ENCODE assay signal across 16 mouse cellular contexts in genomic region chr13:62978784-62979183, GRCm38 (mm10). TPM values are rescaled to one million over a fixed set of nuclear protein-coding genes. Genes with fewer than 3 reads are reported as not detected.
DNase-seq lines count a peak whose midpoint lies in the region; ATAC-seq and TF ChIP-seq lines count a peak whose summit lies in the region.
"Had no signal": no experiment of that assay in that cellular context is flagged by ENCODE, and none has a peak within 500 bp of the region (broad histone marks: within the 10 kb centered on the region; RNA-seq: fewer than 3 reads in every experiment).

No protein-coding gene starts in this region.

- WGBS in hindbrain, embryonic 14.5 days, result 80% methylated on average over 4 of the region's 4 CpGs
- 80% methylated on average over 4 of the region's 4 CpGs for WGBS in hindbrain, postnatal 0 days
- WGBS in liver, adult 2 months, result 79% methylated on average over 4 of the region's 4 CpGs
- 65% methylated on average over 4 of the region's 4 CpGs for WGBS in liver, postnatal 0 days (ENCODE audit: insufficient replicate concordance)
- 79% methylated on average over 4 of the region's 4 CpGs for WGBS in embryonic facial prominence, embryonic 10.5 days
- WGBS in cerebellum, adult 2 months, result 89% methylated on average over 4 of the region's 4 CpGs

- TF ChIP-seq CTCF in hindbrain, postnatal 0 days (IDR thresholded peaks at IDR 0.05; ENCODE audit: low read depth), result no peak
- no peak for TF ChIP-seq CTCF in liver, adult 2 months (IDR thresholded peaks at IDR 0.05; ENCODE audit: low read depth, low read length)
- no peak for TF ChIP-seq CTCF in liver, postnatal 0 days (IDR thresholded peaks at IDR 0.05; ENCODE audit: low read depth)
- no peak for TF ChIP-seq CTCF in cerebellum, adult 2 months (IDR thresholded peaks at IDR 0.05; ENCODE audit: borderline replicate concordance, insufficient read depth, low read depth, low read length)

- no peak overlapping the region for H3K9ac ChIP-seq in hindbrain, embryonic 14.5 days
- no peak overlapping the region for H3K9ac ChIP-seq in hindbrain, postnatal 0 days (replicated peaks; ENCODE audit: low read length)
- H3K9ac ChIP-seq in liver, adult 2 months (ENCODE audit: low read depth, low read length), result no peak overlapping the region
- H3K9ac ChIP-seq in liver, postnatal 0 days (replicated peaks), result no peak overlapping the region
- H3K9ac ChIP-seq: limb, embryonic 13.5 days; stomach, embryonic 15.5 days had no signal

- peak; percentile 86 for DNase-seq in heart, adult 11 months
- no peak for DNase-seq in heart, adult 18-20 months
- no peak for DNase-seq in hindbrain, embryonic 14.5 days (ENCODE audit: low spot score)
- DNase-seq in hindbrain, postnatal 0 days (ENCODE audit: low spot score), result no peak
- DNase-seq in liver, adult 2 months (ENCODE audit: extremely low read depth, low read depth, low spot score), result no peak
- DNase-seq in liver, postnatal 0 days, result no peak
- DNase-seq in embryonic facial prominence, embryonic 10.5 days (ENCODE audit: low spot score), result no peak
- no peak for DNase-seq in cerebellum, adult 2 months
- DNase-seq: cerebellum, adult 9-10 months; right cerebral cortex, adult 18-20 months; thymus, postnatal 14 days had no signal

- no peak for TF ChIP-seq EP300 in liver, postnatal 0 days (IDR thresholded peaks at IDR 0.05; ENCODE audit: low read depth)

- ATAC-seq in hindbrain, embryonic 14.5 days (ENCODE audit: low FRiP score), result no peak
- no peak for ATAC-seq in hindbrain, postnatal 0 days
- no peak for ATAC-seq in liver, postnatal 0 days
- ATAC-seq: forebrain, embryonic 14.5 days had no signal

- H3K79me2 ChIP-seq in liver, adult 2 months (ENCODE audit: control insufficient read depth, insufficient read depth, low read length), result no peaks in the 10 kb centered on the region; the same call in 1 of the 2 replicates

- H3K4me3 ChIP-seq in hindbrain, embryonic 14.5 days (replicated peaks; ENCODE audit: low read length), result no peak overlapping the region
- H3K4me3 ChIP-seq in hindbrain, postnatal 0 days (ENCODE audit: low read length), result no peak overlapping the region
- no peak overlapping the region for H3K4me3 ChIP-seq in liver, adult 2 months (ENCODE audit: insufficient read depth, low read depth, low read length)
- H3K4me3 ChIP-seq in liver, postnatal 0 days (ENCODE audit: low read depth, low read length), result no peak overlapping the region
- H3K4me3 ChIP-seq in embryonic facial prominence, embryonic 10.5 days, result no peak overlapping the region
- no peak overlapping the region for H3K4me3 ChIP-seq in cerebellum, adult 2 months (replicated peaks; ENCODE audit: insufficient read depth, low read depth, low read length)
- H3K4me3 ChIP-seq: limb, embryonic 13.5 days; stomach, embryonic 15.5 days had no signal

- 0 out of 2 replicates have a peak overlapping the region, but pooled peaks have one; percentile 14 for H3K27ac ChIP-seq in hindbrain, embryonic 14.5 days
- no peak overlapping the region for H3K27ac ChIP-seq in hindbrain, postnatal 0 days
- H3K27ac ChIP-seq in liver, adult 2 months (replicated peaks; ENCODE audit: insufficient read depth, low read depth, low read length), result peak overlapping the region; percentile 10; the same call in 1 of the 2 replicates
- H3K27ac ChIP-seq in liver, postnatal 0 days (ENCODE audit: low read depth), result no peak overlapping the region; the same call in 1 of the 2 replicates
- H3K27ac ChIP-seq in embryonic facial prominence, embryonic 10.5 days (replicated peaks), result peak overlapping the region; percentile 51; the same call in 1 of the 2 replicates
- no peak overlapping the region for H3K27ac ChIP-seq in cerebellum, adult 2 months (ENCODE audit: insufficient read depth, low read length)
- H3K27ac ChIP-seq: limb, embryonic 13.5 days; stomach, embryonic 15.5 days had no signal

- no peaks in the 10 kb centered on the region for H3K27me3 ChIP-seq in hindbrain, embryonic 14.5 days (ENCODE audit: control insufficient read depth, insufficient read depth, low read length)
- no peaks in the 10 kb centered on the region for H3K27me3 ChIP-seq in hindbrain, postnatal 0 days (ENCODE audit: insufficient read depth, low read length)
- H3K27me3 ChIP-seq in liver, adult 2 months (ENCODE audit: control insufficient read depth, insufficient read depth, low read length), result no peaks in the 10 kb centered on the region
- no peaks in the 10 kb centered on the region for H3K27me3 ChIP-seq in liver, postnatal 0 days (ENCODE audit: insufficient read depth, low read length)
- no peaks in the 10 kb centered on the region for H3K27me3 ChIP-seq in embryonic facial prominence, embryonic 10.5 days (replicated peaks; ENCODE audit: low read depth, poor library complexity, severe bottlenecking)
- no peaks in the 10 kb centered on the region for H3K27me3 ChIP-seq in cerebellum, adult 2 months (ENCODE audit: control insufficient read depth, insufficient read depth, low read length)
- H3K27me3 ChIP-seq: CH12.LX; limb, embryonic 13.5 days; stomach, embryonic 15.5 days had no signal

- no peak overlapping the region for H3K4me2 ChIP-seq in hindbrain, embryonic 14.5 days (replicated peaks)
- no peak overlapping the region for H3K4me2 ChIP-seq in hindbrain, postnatal 0 days (ENCODE audit: low read depth, low read length)
- H3K4me2 ChIP-seq in liver, postnatal 0 days (ENCODE audit: low read depth, low read length), result no peak overlapping the region
- H3K4me2 ChIP-seq: limb, embryonic 13.5 days; midbrain, embryonic 11.5 days; stomach, embryonic 15.5 days had no signal

- no peaks in the 10 kb centered on the region for H3K9me3 ChIP-seq in hindbrain, embryonic 14.5 days (ENCODE audit: control insufficient read depth, low read length)
- no peaks in the 10 kb centered on the region for H3K9me3 ChIP-seq in hindbrain, postnatal 0 days (ENCODE audit: low read length)
- H3K9me3 ChIP-seq in liver, postnatal 0 days (ENCODE audit: low read length), result no peaks in the 10 kb centered on the region
- 0 out of 2 replicates have a peak, but pooled peaks cover 2% of the 10 kb centered on the region for H3K9me3 ChIP-seq in embryonic facial prominence, embryonic 10.5 days
- H3K9me3 ChIP-seq: limb, embryonic 13.5 days; stomach, embryonic 15.5 days had no signal

- TF ChIP-seq POLR2A in liver, adult 2 months (IDR thresholded peaks at IDR 0.05; ENCODE audit: extremely low read depth, insufficient read depth, low read length), result no peak
- no peak for TF ChIP-seq POLR2A in cerebellum, adult 2 months (IDR thresholded peaks at IDR 0.05; ENCODE audit: borderline replicate concordance, insufficient read depth, low read length)

- H3K36me3 ChIP-seq in hindbrain, embryonic 14.5 days (replicated peaks; ENCODE audit: control insufficient read depth, insufficient read depth), result no peaks in the 10 kb centered on the region
- no peaks in the 10 kb centered on the region for H3K36me3 ChIP-seq in hindbrain, postnatal 0 days (ENCODE audit: insufficient read depth, low read length)
- no peaks in the 10 kb centered on the region for H3K36me3 ChIP-seq in liver, adult 2 months (ENCODE audit: control insufficient read depth, insufficient read depth, low read length)
- H3K36me3 ChIP-seq in liver, postnatal 0 days (replicated peaks; ENCODE audit: insufficient read depth, low read length), result no peaks in the 10 kb centered on the region
- H3K36me3 ChIP-seq in embryonic facial prominence, embryonic 10.5 days (replicated peaks), result no peaks in the 10 kb centered on the region
- H3K36me3 ChIP-seq: limb, embryonic 13.5 days; stomach, embryonic 15.5 days had no signal

- no peaks in the 10 kb centered on the region; the same call in 1 of the 2 replicates for H3K4me1 ChIP-seq in hindbrain, embryonic 14.5 days (replicated peaks; ENCODE audit: control insufficient read depth, insufficient read depth, low read length)
- H3K4me1 ChIP-seq in hindbrain, postnatal 0 days (ENCODE audit: insufficient read depth, low read length), result peaks cover 4% of the 10 kb centered on the region; the same call in 1 of the 2 replicates
- H3K4me1 ChIP-seq in liver, adult 2 months (ENCODE audit: control insufficient read depth, insufficient read depth, low read length), result peaks cover 2% of the 10 kb centered on the region; the same call in 1 of the 2 replicates
- peaks cover 10% of the 10 kb centered on the region; the same call in 1 of the 2 replicates for H3K4me1 ChIP-seq in liver, postnatal 0 days (ENCODE audit: insufficient read depth)
- peaks cover 27% of the 10 kb centered on the region for H3K4me1 ChIP-seq in embryonic facial prominence, embryonic 10.5 days
- peaks cover 4% of the 10 kb centered on the region; the same call in 1 of the 2 replicates for H3K4me1 ChIP-seq in cerebellum, adult 2 months (ENCODE audit: control insufficient read depth, insufficient read depth, low read length)
- H3K4me1 ChIP-seq: stomach, embryonic 15.5 days had no signal

RNA-seq across cellular contexts. Expression of gene 2010111I01Rik, which starts 14.1 kb away (rescaled TPM):
- total RNA-seq in heart, adult 18-20 months (2021), result 10 to 100 TPM; 82.0 to 84.9 TPM
- 29.6 and 32.6 TPM in 2 replicates for polyA plus RNA-seq in hindbrain, embryonic 14.5 days (2014; fragmentation: Nextera tagmentation; extraction: Ambion mirVana)
- total RNA-seq in hindbrain, postnatal 0 days (2014; rRNA removed), result 29.8 and 35.3 TPM in 2 replicates
- polyA plus RNA-seq in hindbrain, postnatal 0 days (2015; fragmentation: Nextera tagmentation; extraction: Ambion mirVana), result 15.9 and 18.6 TPM in 2 replicates
- total RNA-seq in liver, adult 2 months (2014; rRNA removed), result 78.1 and 81.3 TPM in 2 replicates
- polyA plus RNA-seq in liver, adult 2 months (2012; rRNA removed), result 30.0 and 40.8 TPM in 2 replicates
- polyA plus RNA-seq in liver, postnatal 0 days (2015; fragmentation: Nextera tagmentation; extraction: Ambion mirVana), result 20.0 and 22.9 TPM in 2 replicates
- polyA plus RNA-seq in embryonic facial prominence, embryonic 10.5 days (2016; fragmentation: Nextera tagmentation; extraction: Ambion mirVana), result 67.1 and 88.8 TPM in 2 replicates
- 123 and 126 TPM in 2 replicates for polyA plus RNA-seq in cerebellum, adult 2 months (2012; rRNA removed)

Comparison
In these comparisons a context has a peak if more than half of its experiments do, and no peak if none do; other contexts are left out.
1. H3K27ac ChIP-seq: peak in hindbrain, embryonic 14.5 days (single experiment), liver, adult 2 months (single experiment) and embryonic facial prominence, embryonic 10.5 days (single experiment); none in hindbrain, postnatal 0 days (single experiment), liver, postnatal 0 days (single experiment) and cerebellum, adult 2 months (single experiment).